Mouse (Mus musculus) heart, embryonic 10.5 days (tissue): ENCODE data around the gene Dcst2. TPM values are rescaled to one million over a fixed set of nuclear protein-coding genes. Genes with fewer than 3 reads are reported as not detected.

Experiments used
- DNase-seq: peaks from one replicate; pipeline ENCODE4 v3.0.0-alpha.2; 2017; ENCODE audit warnings: low spot score
- H3K27ac ChIP-seq: fragments of 300-500 bp; sonication (generic); 2 replicates; pipeline ENCODE4 v1.5.1; 2016; ENCODE audit warnings: mild to moderate bottlenecking
- H3K27me3 ChIP-seq: fragments of 300-500 bp; sonication (generic); 2 replicates; pipeline ENCODE4 v1.6.1; 2016; ENCODE audit warnings: mild to moderate bottlenecking; ENCODE audit not compliant: poor library complexity, insufficient read depth, severe bottlenecking
- H3K36me3 ChIP-seq: fragments of 300-500 bp; sonication (generic); 2 replicates; pipeline ENCODE4 v1.6.1; 2016; ENCODE audit warnings: mild to moderate bottlenecking, moderate library complexity
- H3K4me1 ChIP-seq: fragments of 300-500 bp; sonication (generic); 2 replicates; pipeline ENCODE4 v1.6.1; 2016; ENCODE audit warnings: mild to moderate bottlenecking
- H3K4me3 ChIP-seq: fragments of 300-500 bp; sonication (generic); 2 replicates; pipeline ENCODE4 v1.5.1; 2016; ENCODE audit warnings: mild to moderate bottlenecking, moderate library complexity
- H3K9me3 ChIP-seq: fragments of 300-500 bp; sonication (generic); 2 replicates; pipeline ENCODE4 v1.6.1; 2016; ENCODE audit warnings: mild to moderate bottlenecking, moderate library complexity
- WGBS: fragments of 180-500 bp; shearing (Covaris S2); methylation state at CpG from one replicate; pipeline ENCODE4 v1.1.7; 2016; 5-methylcytosine and 5-hydroxymethylcytosine counted together
- polyA plus RNA-seq: library from polyadenylated mRNA; unstranded; fragments of >200 nt; fragmentation: Nextera tagmentation; extraction: Ambion mirVana; gene quantifications from 2 replicates; pipeline ENCODE4 v1.2.1, GENCODE M21; 2016

Gene Dcst2
- polyA plus RNA-seq, 1 experiment from 2014 or later: 0.05 TPM

DNA sequence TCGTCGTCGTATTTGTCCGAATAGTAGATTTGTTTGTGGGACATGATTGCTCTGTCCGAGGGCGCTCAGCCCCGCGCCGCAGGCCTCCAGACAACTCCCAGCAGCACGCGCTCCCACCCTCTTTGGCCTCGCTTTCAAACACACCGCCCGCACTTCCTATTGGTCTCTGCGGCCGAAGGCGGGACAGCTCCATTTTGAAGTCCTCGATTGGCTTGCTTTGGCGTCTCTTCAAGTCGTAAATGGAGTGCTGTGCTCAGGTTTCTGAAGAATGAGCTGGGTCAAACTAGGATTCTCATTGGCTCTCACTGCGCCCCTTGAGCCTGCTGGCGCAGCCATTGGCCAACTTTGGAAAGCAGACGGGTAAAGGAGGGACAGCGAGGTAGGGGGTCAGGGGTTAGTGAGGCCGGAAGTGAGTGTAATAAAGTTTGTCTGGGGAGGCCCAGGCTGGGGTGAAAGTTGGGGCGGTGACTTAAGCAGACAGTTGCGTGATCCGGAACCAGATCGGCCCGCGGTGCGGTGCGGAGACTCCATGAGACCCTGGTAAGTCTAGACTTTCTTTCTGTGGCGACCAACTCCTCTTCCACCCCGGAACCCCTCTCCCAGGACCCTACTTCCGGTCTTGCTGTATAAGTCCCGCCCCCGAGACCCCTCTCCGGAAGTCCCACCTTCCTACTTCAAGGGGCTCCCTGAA lies 56.5 kb downstream of the Dcst2 start, which contains the start of the genes Cks1b and Shc1:
TSS of gene Cks1b (minus strand) at position 214 of the 691 bp plus-strand sequence.
TSS of gene Shc1 (plus strand) at position 274 of the 691 bp plus-strand sequence.
- H3K4me3 ChIP-seq: peak within 1 kb of the TSS; percentile 67
- WGBS: 0% methylated on average over 39 of the region's 39 CpGs
- H3K27me3 ChIP-seq: no peaks in the 10 kb centered on the region
- peak within 1 kb of the TSS; percentile 92 for H3K27ac ChIP-seq
- no peaks in the 10 kb centered on the region for H3K9me3 ChIP-seq
- peaks cover 35% of the 10 kb centered on the region for H3K36me3 ChIP-seq
- H3K4me1 ChIP-seq: peaks cover 45% of the 10 kb centered on the region
- DNase-seq: peak; percentile 100

DNA sequence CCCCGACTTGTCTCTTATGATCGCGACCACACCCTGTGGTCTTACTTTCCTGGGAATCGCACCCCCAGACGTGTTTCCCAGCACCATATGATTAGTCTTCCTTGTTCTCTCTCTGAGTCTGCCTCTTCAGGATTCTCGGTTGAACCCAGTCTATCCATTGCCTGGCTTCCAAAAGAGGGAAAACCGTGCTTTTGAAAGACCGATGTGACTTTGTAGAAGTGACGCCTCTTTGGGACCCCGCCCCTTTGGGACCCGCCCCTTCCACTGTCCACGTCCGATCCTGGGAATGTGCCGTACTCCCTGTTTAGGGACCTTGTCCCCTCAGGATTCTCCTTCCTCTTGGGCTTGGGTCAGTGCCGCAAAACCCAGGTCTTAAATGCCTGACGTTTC lies 57.1 kb downstream of the Dcst2 start:
- under 1% methylated on average over 16 of the region's 16 CpGs for WGBS
- peak overlapping the region; percentile 67 for H3K4me3 ChIP-seq

GRCm38 (mm10) chr3:89419571-89419970 lies 57.8 kb downstream of the Dcst2 start:
- Histone ChIP-seq H3K36me3 (peaks cover 37% of the 10 kb centered on the region), H3K27me3 (no peaks in the 10 kb centered on the region), H3K4me3 (peak overlapping the region; percentile 67), H3K9me3 (no peaks in the 10 kb centered on the region), H3K27ac (peak overlapping the region; percentile 92), H3K4me1 (peaks cover 57% of the 10 kb centered on the region)
- WGBS: under 1% methylated on average over 9 of the region's 9 CpGs
- DNase-seq: peak; percentile 85

More for the DNA sequence above, 57.1 kb downstream of the Dcst2 start:
- Histone ChIP-seq H3K9me3 (no peaks in the 10 kb centered on the region), H3K27me3 (no peaks in the 10 kb centered on the region), H3K27ac (peak overlapping the region; percentile 92), H3K36me3 (peaks cover 37% of the 10 kb centered on the region), H3K4me1 (peaks cover 50% of the 10 kb centered on the region)
- DNase-seq: peak; percentile 92

DNA sequence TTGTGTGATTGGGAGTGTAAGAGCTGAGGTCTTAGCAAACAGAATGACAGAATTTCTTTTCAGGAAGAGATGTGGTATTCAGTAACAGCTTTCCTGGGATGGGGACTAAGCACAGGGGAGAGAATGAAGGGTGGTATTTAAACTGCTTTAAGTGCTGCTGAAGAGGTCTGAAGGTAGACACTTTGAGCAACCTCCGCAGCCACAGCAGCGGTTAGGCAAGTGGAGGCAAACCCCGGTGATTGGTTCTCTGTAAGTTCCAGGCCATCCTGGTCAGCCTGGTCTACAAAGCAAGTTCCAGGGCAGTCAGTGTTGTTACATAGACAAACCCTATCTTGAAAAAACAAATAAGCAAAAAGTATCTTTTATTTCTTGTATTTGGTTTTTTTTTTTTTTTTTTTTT lies 58.2 kb downstream of the Dcst2 start:
- peak overlapping the region; percentile 67 for H3K4me3 ChIP-seq
- H3K4me1 ChIP-seq: peaks cover 61% of the 10 kb centered on the region
- H3K27me3 ChIP-seq: no peaks in the 10 kb centered on the region
- 11% methylated on average over 3 of the region's 3 CpGs for WGBS
- peak overlapping the region; percentile 92 for H3K27ac ChIP-seq
- no peak for DNase-seq
- no peaks in the 10 kb centered on the region for H3K9me3 ChIP-seq
- H3K36me3 ChIP-seq: peaks cover 37% of the 10 kb centered on the region

DNA sequence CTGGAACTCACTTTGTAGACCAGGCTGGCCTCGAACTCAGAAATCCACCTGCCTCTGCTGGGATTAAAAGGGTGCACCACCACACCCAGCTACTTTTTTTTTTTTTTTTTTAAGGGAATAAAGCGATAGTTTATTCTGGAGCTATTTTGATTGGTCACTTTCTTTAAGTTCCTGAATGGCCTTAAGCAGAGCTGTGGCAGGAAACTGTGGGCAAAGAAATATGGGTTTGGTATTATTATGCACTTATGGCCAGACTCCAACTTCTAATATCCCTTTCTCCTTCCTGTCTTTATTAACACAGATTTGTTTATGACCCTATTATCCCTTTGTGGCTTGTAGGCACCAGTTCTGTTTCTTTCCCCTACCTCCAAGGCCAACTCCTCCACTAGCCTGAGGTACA lies 58.6 kb downstream of the Dcst2 start:
- Histone ChIP-seq H3K9me3 (no peaks in the 10 kb centered on the region), H3K27ac (peak overlapping the region; percentile 87), H3K4me1 (peaks cover 61% of the 10 kb centered on the region), H3K36me3 (peaks cover 37% of the 10 kb centered on the region), H3K4me3 (peak overlapping the region; percentile 64), H3K27me3 (no peaks in the 10 kb centered on the region)
- DNase-seq: no peak
- 50% methylated on average over 2 of the region's 2 CpGs for WGBS

DNA sequence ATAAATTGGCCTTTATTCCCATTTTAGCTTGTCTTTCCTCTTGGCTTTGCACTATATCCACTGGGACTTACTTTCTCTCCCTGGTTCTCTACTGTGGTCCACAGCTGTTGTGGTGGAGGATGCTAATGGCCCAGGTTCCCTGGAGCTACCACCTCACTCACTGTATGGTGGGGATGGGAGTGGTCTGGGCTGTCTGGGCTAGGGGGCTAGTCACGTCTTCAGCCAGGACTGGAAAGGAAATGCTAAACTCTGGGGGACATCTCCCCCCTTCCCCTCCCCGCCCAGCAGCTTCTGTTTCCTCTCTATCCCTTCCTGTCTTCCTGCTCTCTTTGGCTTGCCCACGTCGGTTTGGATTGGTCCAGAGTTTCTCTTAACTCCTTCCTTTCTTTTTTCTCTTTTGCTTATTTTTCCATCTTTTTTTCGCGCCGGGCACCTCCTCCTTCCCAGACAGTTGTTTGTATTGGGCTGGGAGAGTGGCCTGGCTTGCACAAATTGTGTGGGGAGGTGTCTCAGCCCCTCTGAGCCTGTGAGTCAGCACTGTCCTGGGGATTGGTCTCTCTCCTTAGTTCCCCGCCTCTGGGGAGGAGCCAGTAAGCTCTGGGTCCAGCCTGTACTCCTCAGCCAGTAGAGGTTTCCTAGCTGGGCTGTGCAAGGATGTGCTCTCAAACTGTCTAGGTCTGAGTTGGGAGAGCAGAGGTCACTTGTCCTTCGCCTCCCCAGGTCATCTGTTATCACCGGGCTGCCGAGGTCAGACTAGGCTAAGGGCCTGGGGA lies 59.4 kb downstream of the Dcst2 start:
- peak overlapping the region; percentile 64 for H3K4me3 ChIP-seq
- peak; percentile 95 for DNase-seq
- H3K36me3 ChIP-seq: peaks cover 35% of the 10 kb centered on the region
- H3K4me1 ChIP-seq: peaks cover 61% of the 10 kb centered on the region
- H3K27ac ChIP-seq: peak overlapping the region; percentile 87
- 2% methylated on average over 11 of the region's 11 CpGs for WGBS
- H3K9me3 ChIP-seq: no peaks in the 10 kb centered on the region
- no peaks in the 10 kb centered on the region for H3K27me3 ChIP-seq

DNA sequence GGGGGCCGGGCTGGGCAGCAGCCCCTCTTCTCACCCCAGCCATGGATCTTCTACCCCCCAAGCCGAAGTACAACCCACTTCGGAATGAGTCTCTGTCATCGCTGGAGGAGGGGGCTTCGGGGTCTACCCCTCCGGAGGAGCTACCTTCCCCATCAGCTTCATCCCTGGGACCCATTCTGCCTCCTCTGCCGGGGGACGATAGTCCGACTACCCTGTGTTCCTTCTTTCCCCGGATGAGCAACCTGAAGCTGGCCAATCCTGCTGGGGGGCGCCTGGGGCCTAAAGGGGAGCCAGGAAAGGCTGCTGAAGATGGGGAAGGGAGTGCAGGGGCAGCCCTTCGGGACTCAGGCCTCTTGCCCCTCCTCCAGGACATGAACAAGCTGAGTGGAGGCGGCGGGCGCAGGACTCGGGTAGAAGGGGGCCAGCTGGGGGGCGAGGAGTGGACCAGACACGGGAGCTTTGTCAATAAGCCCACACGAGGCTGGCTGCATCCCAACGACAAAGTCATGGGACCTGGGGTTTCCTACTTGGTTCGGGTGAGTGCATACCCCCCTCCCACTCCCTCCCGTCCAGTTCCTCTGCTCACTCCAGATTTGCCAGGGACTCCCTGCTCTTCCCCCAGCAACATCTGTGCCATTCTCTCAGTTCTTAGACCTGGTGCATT lies 60.2 kb downstream of the Dcst2 start:
- WGBS: 3% methylated on average over 21 of the region's 22 CpGs
- Histone ChIP-seq H3K27me3 (no peaks in the 10 kb centered on the region), H3K36me3 (peaks cover 39% of the 10 kb centered on the region), H3K4me1 (peaks cover 55% of the 10 kb centered on the region), H3K4me3 (peak overlapping the region; percentile 64), H3K9me3 (no peaks in the 10 kb centered on the region), H3K27ac (peak overlapping the region; percentile 87)
- no peak for DNase-seq

- no peak for DNase-seq
- Histone ChIP-seq H3K4me1 (peaks cover 55% of the 10 kb centered on the region), H3K36me3 (peaks cover 47% of the 10 kb centered on the region), H3K27me3 (no peaks in the 10 kb centered on the region), H3K9me3 (no peaks in the 10 kb centered on the region), H3K27ac (peak overlapping the region; percentile 87; the same call in 1 of the 2 replicates), H3K4me3 (peak overlapping the region; percentile 64)
- WGBS: 66% methylated on average over 6 of the region's 6 CpGs
These were observed 60.9 kb downstream of the Dcst2 start for GRCm38 (mm10) chr3:89422556-89423205.

DNA sequence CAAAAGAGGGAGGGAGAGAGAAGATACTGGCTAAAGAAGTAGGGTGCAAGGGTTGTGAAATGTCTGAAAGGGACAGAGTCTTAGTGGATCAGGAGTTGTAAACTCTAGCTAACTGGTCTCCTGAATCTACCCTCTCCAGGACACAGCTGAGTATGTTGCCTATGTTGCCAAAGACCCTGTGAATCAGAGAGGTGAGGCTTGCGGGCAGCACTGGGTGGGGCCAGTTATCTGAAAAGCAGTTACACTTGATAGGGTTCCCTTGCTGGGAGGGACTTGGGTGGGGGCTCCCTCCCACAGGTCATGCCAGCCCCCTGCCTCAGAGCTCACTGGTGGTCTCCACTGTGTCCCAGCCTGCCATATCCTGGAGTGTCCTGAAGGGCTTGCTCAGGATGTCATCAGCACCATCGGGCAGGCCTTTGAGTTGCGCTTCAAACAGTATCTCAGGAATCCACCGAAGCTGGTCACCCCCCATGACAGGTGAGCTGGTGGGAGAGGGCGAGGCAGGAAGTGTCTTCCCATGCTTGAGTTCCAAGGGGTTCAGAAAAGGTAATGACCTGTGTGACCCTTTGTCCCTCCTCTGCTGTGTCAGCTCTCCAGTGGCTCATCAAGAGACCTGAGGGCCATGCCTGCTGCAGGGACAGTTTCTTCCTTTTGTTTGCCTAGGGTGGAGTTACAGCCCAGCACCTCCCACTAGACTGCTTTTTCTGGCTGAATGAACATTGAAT lies 62.8 kb downstream of the Dcst2 start:
- H3K4me3 ChIP-seq: no peak overlapping the region
- 83% methylated on average over 5 of the region's 5 CpGs for WGBS

GRCm38 (mm10) chr3:89425141-89425525 lies 63.4 kb downstream of the Dcst2 start:
- peaks cover 46% of the 10 kb centered on the region for H3K4me1 ChIP-seq
- no peak for DNase-seq
- no peak overlapping the region for H3K27ac ChIP-seq
- peaks cover 59% of the 10 kb centered on the region for H3K36me3 ChIP-seq
- no peak overlapping the region for H3K4me3 ChIP-seq
- H3K9me3 ChIP-seq: no peaks in the 10 kb centered on the region
- WGBS: 86% methylated on average over 5 of the region's 5 CpGs
- H3K27me3 ChIP-seq: no peaks in the 10 kb centered on the region

More for the DNA sequence above, 62.8 kb downstream of the Dcst2 start:
- no peaks in the 10 kb centered on the region for H3K27me3 ChIP-seq
- peaks cover 52% of the 10 kb centered on the region for H3K4me1 ChIP-seq
- H3K27ac ChIP-seq: no peak overlapping the region
- H3K9me3 ChIP-seq: no peaks in the 10 kb centered on the region
- peaks cover 59% of the 10 kb centered on the region for H3K36me3 ChIP-seq
- no peak for DNase-seq

GRCm38 (mm10) chr3:89425876-89426275 lies 64.1 kb downstream of the Dcst2 start:
- 0 out of 2 replicates have a peak overlapping the region, but pooled peaks have one; percentile 2 for H3K27ac ChIP-seq
- H3K9me3 ChIP-seq: no peaks in the 10 kb centered on the region
- H3K4me3 ChIP-seq: no peak overlapping the region
- no peak for DNase-seq
- 80% methylated on average over 4 of the region's 4 CpGs for WGBS
- peaks cover 42% of the 10 kb centered on the region for H3K4me1 ChIP-seq
- no peaks in the 10 kb centered on the region for H3K27me3 ChIP-seq
- H3K36me3 ChIP-seq: peaks cover 59% of the 10 kb centered on the region
